Mouse (Mus musculus): ENCODE results near the gene Mmp19. TPM values are rescaled to one million over a fixed set of nuclear protein-coding genes. Genes with fewer than 3 reads are reported as not detected.

Mmp19 gene
- total RNA-seq, 1 experiment from 2014 or later = 2.5 TPM

- ATAC-seq (replicated peaks; ENCODE audit: insufficient number of reproducible peaks, low FRiP score, low TSS enrichment, poor library complexity, severe bottlenecking) = no peak
Observed at GRCm38 (mm10) chr10:128839434-128839833, 48.7 kb downstream of the Mmp19 start.

DNA sequence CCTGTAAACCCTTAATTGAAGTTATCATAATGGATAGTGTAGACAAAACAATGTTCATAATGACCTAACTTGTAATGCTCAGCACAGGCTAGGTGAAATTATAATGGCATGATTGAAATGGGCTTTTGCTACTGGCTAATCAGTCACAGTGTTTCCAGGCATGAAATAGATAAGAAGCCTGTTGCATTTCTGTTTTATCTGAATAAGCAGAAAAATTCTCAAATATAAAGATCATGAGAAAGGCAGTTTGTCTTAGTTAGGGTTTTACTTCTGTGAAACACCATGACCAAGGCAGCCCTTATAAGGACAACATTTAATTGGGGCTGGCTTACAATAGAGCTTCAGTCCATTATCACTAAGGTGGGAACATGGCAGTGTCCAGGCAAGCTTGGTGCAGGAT lies 49.9 kb downstream of the Mmp19 start:
- ATAC-seq (replicated peaks; ENCODE audit: insufficient number of reproducible peaks, low FRiP score, low TSS enrichment, poor library complexity, severe bottlenecking) = no peak

GRCm38 (mm10) chr10:128843260-128843659 lies 52.5 kb downstream of the Mmp19 start:
- ATAC-seq (replicated peaks; ENCODE audit: insufficient number of reproducible peaks, low FRiP score, low TSS enrichment, poor library complexity, severe bottlenecking) = no peak

DNA sequence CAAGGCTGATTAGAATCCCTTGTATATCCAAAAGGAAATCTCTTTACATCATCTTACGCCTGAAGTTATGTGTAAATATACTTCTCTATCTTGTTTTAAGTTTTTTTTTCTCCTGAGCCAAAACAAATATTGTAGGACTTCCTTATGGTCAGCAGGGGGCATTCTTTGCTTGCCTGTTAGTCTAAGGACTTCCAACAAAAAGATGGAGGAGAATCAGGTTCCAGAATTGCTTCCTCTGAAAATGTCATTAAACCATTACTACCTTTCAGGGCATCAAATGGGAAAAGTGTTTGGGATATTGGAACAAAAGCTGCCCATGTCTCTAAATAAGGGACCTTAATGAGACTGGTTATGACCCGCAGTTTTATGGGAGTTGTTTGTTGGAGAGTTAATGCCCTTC lies 54.8 kb downstream of the Mmp19 start:
- no peak for ATAC-seq (replicated peaks; ENCODE audit: insufficient number of reproducible peaks, low FRiP score, low TSS enrichment, poor library complexity, severe bottlenecking)

DNA sequence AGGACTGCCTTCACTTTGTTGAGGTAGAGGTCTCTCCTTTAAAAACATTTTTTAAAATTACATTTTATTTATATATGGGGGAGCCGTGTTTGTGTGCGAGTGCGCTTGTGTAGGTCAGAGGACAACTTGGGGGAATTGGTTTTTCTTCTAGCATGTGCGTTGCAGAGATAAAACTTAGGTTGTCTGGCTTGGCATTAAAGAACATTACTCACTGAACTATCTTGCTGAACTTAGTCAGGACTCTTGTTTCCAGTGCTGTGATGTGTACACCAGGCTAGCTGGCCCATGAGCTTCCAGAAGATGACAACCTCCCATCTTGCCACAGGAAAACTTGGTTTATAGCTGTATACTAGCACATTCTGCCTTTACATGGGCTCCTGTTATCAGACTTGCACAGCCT lies 56.0 kb downstream of the Mmp19 start:
- ATAC-seq (replicated peaks; ENCODE audit: insufficient number of reproducible peaks, low FRiP score, low TSS enrichment, poor library complexity, severe bottlenecking) = no peak

DNA sequence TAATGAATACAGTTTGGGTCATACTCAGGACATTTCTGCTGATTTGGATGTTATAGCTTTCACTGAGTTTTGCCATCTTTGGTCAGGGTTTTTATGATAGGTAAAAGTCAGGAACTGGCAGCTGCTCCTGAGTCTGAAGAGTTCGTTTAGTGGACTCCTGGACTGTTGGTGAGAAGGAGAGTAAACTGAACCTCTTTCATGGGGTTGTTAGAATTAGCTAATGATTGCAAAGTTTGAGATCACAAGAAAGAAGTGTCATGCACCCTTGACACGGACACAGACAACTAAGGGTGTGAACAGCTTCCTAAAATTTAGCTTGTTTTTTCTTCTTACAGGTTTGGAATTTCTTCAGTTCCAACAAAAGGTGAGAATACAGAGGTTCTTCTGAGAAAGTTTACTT lies 57.7 kb downstream of the Mmp19 start:
- no peak for ATAC-seq (replicated peaks; ENCODE audit: insufficient number of reproducible peaks, low FRiP score, low TSS enrichment, poor library complexity, severe bottlenecking)

- no peak for ATAC-seq (replicated peaks; ENCODE audit: insufficient number of reproducible peaks, low FRiP score, low TSS enrichment, poor library complexity, severe bottlenecking)
Observed at GRCm38 (mm10) chr10:128850339-128850738, 59.6 kb downstream of the Mmp19 start.

Other genes with a start within 250 kb of the Mmp19 start
- 16.1 to 26.5 TPM (median 19.1 TPM) in 3 replicates for gene Zc3h10, start 243.1 kb upstream of the Mmp19 start, total RNA-seq (2017)
- gene Rpl41, start 241.6 kb upstream of the Mmp19 start, total RNA-seq (2017) = 2,103 to 2,260 TPM (median 2,168 TPM) in 3 replicates
- gene Pa2g4, start 224.9 kb upstream of the Mmp19 start, total RNA-seq (2017) = 37.2 to 74.1 TPM (median 47.8 TPM) in 3 replicates
- 1.4 to 3.3 TPM (median 2.8 TPM) in 3 replicates for gene Erbb3, start 201.3 kb upstream of the Mmp19 start, total RNA-seq (2017)
- 224 to 301 TPM (median 295 TPM) in 3 replicates for gene Rps26, start 164.2 kb upstream of the Mmp19 start, total RNA-seq (2017)
- not detected in 3 replicates for gene Ikzf4, start 144.9 kb upstream of the Mmp19 start, total RNA-seq (2017)
- gene Suox, start 116.8 kb upstream of the Mmp19 start, total RNA-seq (2017) = 4.6 to 10.7 TPM (median 6.1 TPM) in 3 replicates
- 64.1 to 81.0 TPM (median 72.7 TPM) in 3 replicates for gene Rab5b, start 94.6 kb upstream of the Mmp19 start, total RNA-seq (2017)
- not detected in 3 replicates for gene Pmel, start 86.7 kb upstream of the Mmp19 start, total RNA-seq (2017)
- 14.5 to 21.4 TPM (median 19.5 TPM) in 3 replicates for gene Cdk2, start 85.9 kb upstream of the Mmp19 start, total RNA-seq (2017)
- gene Dgka, start 46.1 kb upstream of the Mmp19 start, total RNA-seq (2017) = 68.7 to 107 TPM (median 86.0 TPM) in 3 replicates
- gene Pym1, start 43.0 kb upstream of the Mmp19 start, total RNA-seq (2017) = 30.7 to 38.7 TPM (median 34.9 TPM) in 3 replicates
- 73.0 to 91.5 TPM (median 73.5 TPM) in 3 replicates for gene Dnajc14, start 13.2 kb downstream of the Mmp19 start, total RNA-seq (2017)
- gene Tmem198b, start 13.5 kb downstream of the Mmp19 start, total RNA-seq (2017) = 1.1 to 2.5 TPM (median 2.0 TPM) in 3 replicates
- gene Sarnp, start 26.4 kb downstream of the Mmp19 start, total RNA-seq (2017) = 151 to 244 TPM (median 182 TPM) in 3 replicates
- gene Ormdl2, start 30.7 kb downstream of the Mmp19 start, total RNA-seq (2017) = 72.1 to 86.7 TPM (median 76.6 TPM) in 3 replicates
- gene Gdf11, start 100.8 kb downstream of the Mmp19 start, total RNA-seq (2017) = 0.57 to 3.8 TPM (median 1.8 TPM) in 3 replicates
- gene Cd63, start 110.1 kb downstream of the Mmp19 start, total RNA-seq (2017) = 12.1 to 26.5 TPM (median 22.9 TPM) in 3 replicates
- 1.5 to 7.6 TPM in 2 of 3 replicates, not detected in the other for gene Rdh5, start 132.0 kb downstream of the Mmp19 start, total RNA-seq (2017)
- 110 to 127 TPM (median 111 TPM) in 3 replicates for gene Bloc1s1, start 133.1 kb downstream of the Mmp19 start, total RNA-seq (2017)
- 0.19 to 0.53 TPM in 2 of 3 replicates, not detected in the other for gene Itga7, start 142.9 kb downstream of the Mmp19 start, total RNA-seq (2017)
- not detected in 3 replicates for gene Mettl7b, start 170.1 kb downstream of the Mmp19 start, total RNA-seq (2017)
- gene Olfr9, start 198.5 kb downstream of the Mmp19 start, total RNA-seq (2017) = not detected in 3 replicates
- not detected in 3 replicates for gene Olfr763, start 219.9 kb downstream of the Mmp19 start, total RNA-seq (2017)
- not detected in 3 replicates for gene Olfr764-ps1, start 249.0 kb downstream of the Mmp19 start, total RNA-seq (2017)

All from monocyte, adult 5-6 weeks (primary cell).